Mouse (Mus musculus) kidney, postnatal 4 days (tissue): Measurements from ENCODE around the gene Meis2.

Experiments
- DNase-seq, 2 experiments: peaks; one replicate each; pipeline ENCODE4 v3.0.0; 2021; ENCODE audit warnings: mixed read lengths in 2 of 2

The Meis2 gene

GRCm38 (mm10) chr2:115938926-115939563 is 126.6 kb downstream of the Meis2 start:
- peak; percentile 34 to 39 for DNase-seq

GRCm38 (mm10) chr2:115938296-115938695 is 127.3 kb downstream of the Meis2 start:
- peak in 1 of 2 experiments; percentile 34 for DNase-seq

- DNase-seq = no peak
These were observed 127.7 kb downstream of the Meis2 start for GRCm38 (mm10) chr2:115937896-115938295.

- DNase-seq = peak in 1 of 2 experiments; percentile 16
These were observed 128.9 kb downstream of the Meis2 start for GRCm38 (mm10) chr2:115936786-115937185.

GRCm38 (mm10) chr2:115934299-115934698 is 131.3 kb downstream of the Meis2 start:
- no peak for DNase-seq

GRCm38 (mm10) chr2:115933259-115933658 is 132.4 kb downstream of the Meis2 start:
- no peak for DNase-seq

- no peak for DNase-seq
These were observed 139.9 kb downstream of the Meis2 start for GRCm38 (mm10) chr2:115925744-115926143.

- DNase-seq = no peak
These were observed 141.2 kb downstream of the Meis2 start for GRCm38 (mm10) chr2:115924472-115924871.

- DNase-seq = no peak
These were observed 142.4 kb downstream of the Meis2 start for GRCm38 (mm10) chr2:115923247-115923646.

GRCm38 (mm10) chr2:115921687-115922086 is 144.0 kb downstream of the Meis2 start:
- no peak for DNase-seq

- DNase-seq = no peak
These were observed 145.2 kb downstream of the Meis2 start for GRCm38 (mm10) chr2:115920336-115920951.

- no peak for DNase-seq
These were observed 146.2 kb downstream of the Meis2 start for GRCm38 (mm10) chr2:115919141-115920071.

GRCm38 (mm10) chr2:115918561-115918960 is 147.1 kb downstream of the Meis2 start:
- DNase-seq = no peak

GRCm38 (mm10) chr2:115914539-115914938 is 151.1 kb downstream of the Meis2 start:
- DNase-seq = no peak

GRCm38 (mm10) chr2:115912948-115913529 is 152.6 kb downstream of the Meis2 start:
- no peak for DNase-seq

- DNase-seq = no peak
These were observed 153.6 kb downstream of the Meis2 start for GRCm38 (mm10) chr2:115911913-115912642.

- no peak for DNase-seq
These were observed 155.4 kb downstream of the Meis2 start for GRCm38 (mm10) chr2:115910217-115910616.

GRCm38 (mm10) chr2:115901007-115901406 is 164.6 kb downstream of the Meis2 start:
- DNase-seq = no peak

GRCm38 (mm10) chr2:115897559-115897958 is 168.1 kb downstream of the Meis2 start:
- DNase-seq = no peak

GRCm38 (mm10) chr2:115897001-115897400 is 168.6 kb downstream of the Meis2 start:
- DNase-seq = no peak

GRCm38 (mm10) chr2:115895717-115896116 is 169.9 kb downstream of the Meis2 start:
- DNase-seq = peak; percentile 61 to 69

- DNase-seq = no peak
These were observed 170.4 kb downstream of the Meis2 start for GRCm38 (mm10) chr2:115895256-115895655.
